Mouse (Mus musculus): Measurements from ENCODE around the gene Gm2016.
"Not testable (repeated sequence)": the region's sequence is repeated elsewhere in the genome, so short reads cannot be mapped to it uniquely, and the experiment has no call there.

The Gm2016 gene

GRCm38 (mm10) chr12:87873772-87874171, at the start of gene Gm2016:
Gm2016 (plus strand) TSS chr12:87874072.
- DNase-seq, result not testable (repeated sequence)

DNA sequence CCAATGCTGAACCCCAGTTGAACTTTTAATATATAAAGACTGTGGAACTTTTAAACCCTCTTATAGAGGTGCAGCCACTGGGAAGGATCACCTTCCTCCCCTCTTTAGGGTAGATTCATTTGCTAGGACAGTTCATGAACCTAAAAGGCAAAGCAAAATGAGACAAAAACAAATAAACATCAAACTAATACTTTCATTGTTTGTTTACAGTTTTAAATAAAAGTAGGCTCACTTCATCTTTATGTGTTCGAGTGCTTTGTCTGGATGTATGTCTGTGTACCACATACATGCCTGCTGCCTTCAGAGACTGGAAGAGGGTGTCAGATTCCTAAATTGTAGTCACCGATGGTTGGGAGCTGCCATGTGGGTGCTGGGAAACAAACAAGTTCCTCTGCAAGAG, 31.6 kb upstream of the Gm2016 start, which contains the start of gene Gm2001:
TSS of gene Gm2001 (minus strand) at position 101 of the 400 bp plus-strand sequence.
- not testable (repeated sequence) for DNase-seq

DNA sequence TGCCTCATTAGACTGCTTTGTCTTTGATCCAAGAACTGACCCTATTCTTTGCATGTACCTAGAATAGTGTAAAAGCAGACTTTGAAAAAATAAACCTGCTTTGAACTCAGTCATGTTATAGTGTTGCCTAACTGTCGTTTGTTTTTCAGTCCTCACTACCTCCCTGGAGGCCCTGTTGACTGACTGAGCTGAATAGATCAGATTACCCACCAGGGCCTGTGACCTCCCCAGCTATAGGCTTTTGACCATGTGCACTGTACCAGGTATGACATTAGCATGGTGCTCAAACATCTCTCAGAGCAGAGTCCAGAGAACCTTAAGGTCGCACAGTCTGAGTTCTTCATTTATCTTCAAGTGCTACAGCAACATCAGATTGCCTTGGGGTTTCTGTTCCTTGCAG, 23.2 kb upstream of the Gm2016 start:
- not testable (repeated sequence) for DNase-seq

GRCm38 (mm10) chr12:87856067-87856466, 17.8 kb upstream of the Gm2016 start:
- DNase-seq, result not testable (repeated sequence)

- DNase-seq, result not testable (repeated sequence)
Observed at GRCm38 (mm10) chr12:87861740-87862692, 11.9 kb upstream of the Gm2016 start.

- DNase-seq, result not testable (repeated sequence)
Observed at GRCm38 (mm10) chr12:87863638-87864037, 10.2 kb upstream of the Gm2016 start.

DNA sequence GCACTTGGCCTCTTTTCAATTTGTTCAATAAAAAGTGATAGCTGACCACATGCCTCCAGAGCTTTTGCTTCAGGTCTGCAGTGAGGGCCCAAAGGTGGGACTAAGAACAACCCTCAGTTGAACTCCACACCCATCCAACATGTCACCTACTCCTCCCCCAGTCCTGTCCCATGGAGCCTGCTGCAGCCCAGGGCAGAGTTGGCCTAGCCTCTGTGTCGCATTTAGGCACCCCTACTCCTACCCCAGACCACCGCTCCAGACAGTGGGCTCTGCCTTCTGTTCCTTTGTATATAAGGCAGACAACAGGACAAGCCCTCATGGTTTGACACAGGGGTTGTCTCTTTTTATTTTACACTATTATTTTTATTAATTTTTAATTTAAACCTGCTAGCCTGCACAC, 9.8 kb upstream of the Gm2016 start:
- DNase-seq, result not testable (repeated sequence)

GRCm38 (mm10) chr12:87895070-87895469, 21.2 kb downstream of the Gm2016 start, which contains the start of gene Gm2022:
Gm2022 (plus strand) TSS chr12:87895370.
- DNase-seq, result not testable (repeated sequence)

DNA sequence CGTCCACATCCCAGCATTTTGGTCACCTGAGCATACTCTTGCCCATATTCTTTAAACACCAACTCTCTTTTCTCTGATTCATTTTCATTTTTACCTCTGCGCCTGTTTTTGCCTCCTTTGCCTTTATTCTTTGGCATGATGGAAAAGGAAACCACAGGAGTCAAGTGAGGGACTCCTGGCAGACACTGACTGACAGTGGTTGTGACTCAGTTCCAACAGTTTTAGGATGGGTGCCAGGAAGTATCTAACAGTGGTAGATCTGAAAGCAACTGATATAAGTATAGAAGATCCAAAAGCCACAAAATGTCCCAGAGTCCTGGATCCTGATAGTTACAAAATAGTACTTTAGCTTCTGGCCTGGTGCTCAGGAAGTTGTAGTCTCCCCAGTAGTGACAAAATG, 45.8 kb downstream of the Gm2016 start, which contains the start of gene Gm2035:
TSS of gene Gm2035 (minus strand) at position 137 of the 400 bp plus-strand sequence.
- DNase-seq, result not testable (repeated sequence)

All from layer of hippocampus, adult 9-11 months (tissue).